Mouse (Mus musculus) right cerebral cortex, adult 2 months (tissue): Measurements from ENCODE around the gene Tmem213.
A peak's percentile ranks its signal among the peaks of the same experiment; 100 is the strongest.

Experiments
- DNase-seq, 2 experiments: peaks; one replicate each; pipeline ENCODE4 v3.0.0; 2021 to 2022; ENCODE audit warnings: low spot score in 2 of 2

Tmem213 gene

DNA sequence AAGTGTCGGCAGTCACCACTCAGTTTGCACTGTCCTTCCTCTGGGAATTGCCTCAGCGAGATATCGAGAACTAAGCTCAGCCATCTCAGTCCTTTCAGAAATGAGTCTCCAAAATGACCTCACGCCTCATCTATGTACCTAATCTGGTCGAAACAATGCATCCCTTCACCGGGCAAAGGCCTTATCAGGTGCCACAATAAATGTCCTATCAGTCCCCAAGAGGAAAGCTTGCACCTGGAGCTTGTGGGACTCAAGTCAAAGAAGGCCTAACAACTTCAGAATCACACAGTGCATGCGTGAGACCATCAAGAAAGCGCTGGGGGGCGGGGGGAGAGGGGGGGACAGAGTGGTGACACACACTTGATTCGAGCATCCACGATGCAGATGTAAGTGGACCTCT lies 43.2 kb downstream of the Tmem213 start:
- no peak for DNase-seq

DNA sequence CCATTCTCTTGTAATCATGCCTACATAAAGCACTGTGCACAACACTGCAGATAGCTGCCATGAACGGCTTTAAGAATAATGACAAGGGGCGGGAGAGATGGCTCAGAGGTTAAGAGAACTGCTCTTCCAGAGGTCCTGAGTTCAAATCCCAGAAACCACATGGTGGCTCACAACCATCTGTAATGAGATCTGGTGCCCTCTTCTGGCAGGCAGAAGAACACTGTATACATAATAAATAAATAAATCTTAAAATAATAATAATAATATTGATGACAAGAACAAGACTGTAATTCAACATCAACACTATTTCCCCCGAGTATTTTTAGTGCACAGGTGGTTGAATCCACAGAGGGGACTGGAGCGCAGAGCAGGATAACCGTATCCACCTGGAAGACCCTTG lies 47.1 kb downstream of the Tmem213 start:
- DNase-seq, result no peak

DNA sequence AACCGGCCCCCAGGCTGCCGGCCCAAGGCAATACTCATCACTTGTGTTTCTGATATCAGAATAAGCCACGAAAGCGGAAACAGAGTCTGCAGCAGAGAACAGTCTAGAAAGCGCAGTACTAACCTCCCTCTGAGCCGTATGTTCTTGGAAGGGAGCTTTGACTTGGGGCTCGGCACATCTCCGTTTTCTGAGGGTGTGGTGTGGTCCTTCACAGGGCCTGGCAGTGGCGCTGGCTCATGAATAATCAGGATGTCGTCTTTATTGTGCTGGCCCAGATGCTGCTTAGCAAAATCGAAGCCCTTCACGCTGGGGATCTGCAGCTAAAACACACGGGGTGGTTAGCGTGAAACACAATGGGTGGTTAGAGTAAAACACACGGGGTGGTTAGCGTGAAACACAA lies 48.9 kb downstream of the Tmem213 start:
- DNase-seq, result no peak

DNA sequence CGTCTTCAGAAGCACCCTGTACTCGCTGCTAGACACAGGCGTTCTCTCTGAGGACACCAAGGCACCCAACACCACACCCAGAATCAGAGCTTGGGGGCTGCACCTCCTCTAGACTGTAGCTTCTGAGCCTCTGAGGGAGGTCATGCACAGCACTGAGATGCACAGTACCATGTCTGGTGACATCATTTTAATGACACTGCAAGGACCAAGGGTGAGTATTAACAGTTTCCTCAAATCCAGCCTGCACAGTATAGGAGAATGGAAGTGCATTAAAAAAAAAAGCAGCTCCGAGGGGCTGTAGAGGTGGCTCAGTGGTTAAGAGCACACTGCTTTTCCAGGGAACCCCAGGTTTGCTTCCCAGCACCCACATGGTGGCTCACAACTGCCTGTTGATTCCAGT lies 50.5 kb downstream of the Tmem213 start:
- no peak for DNase-seq

DNA sequence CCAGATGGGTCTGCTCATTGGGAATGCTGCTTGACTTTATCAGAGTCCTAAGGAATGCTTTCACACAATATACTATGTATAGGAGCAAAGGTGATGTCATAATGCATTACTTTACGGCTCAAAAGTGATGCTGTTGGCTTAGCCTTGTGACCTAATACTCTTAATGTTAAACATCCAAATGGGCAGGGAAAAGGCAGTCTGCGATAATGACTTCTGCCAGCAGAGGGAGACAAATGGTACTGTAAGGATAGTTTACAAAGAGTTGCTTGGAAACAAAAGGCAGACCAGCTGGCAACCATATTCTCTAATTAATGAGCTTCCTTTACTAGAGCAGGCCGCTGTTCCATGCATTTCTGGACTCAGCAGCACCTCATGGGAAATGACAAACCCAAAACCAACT lies 51.0 kb downstream of the Tmem213 start:
- DNase-seq, result peak; percentile 92 to 94

DNA sequence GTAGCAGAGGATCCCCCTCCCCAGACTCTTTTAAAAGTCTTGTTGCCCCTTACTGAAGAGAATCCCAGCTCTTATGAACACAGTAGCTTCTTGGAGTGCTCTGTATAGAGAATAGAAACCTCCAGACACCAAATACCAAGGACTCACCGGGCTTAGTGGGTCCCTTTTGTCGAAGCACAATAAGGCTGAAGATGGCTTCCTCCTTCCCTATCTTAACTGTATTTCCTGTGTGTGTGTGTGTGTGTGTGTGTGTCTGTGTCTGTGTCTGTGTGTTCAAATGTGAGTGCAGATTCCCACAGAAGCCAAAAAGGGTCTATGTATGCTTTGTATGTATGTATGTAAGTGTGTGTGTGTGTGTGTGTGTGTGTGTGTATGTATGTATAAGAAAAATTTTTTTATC lies 51.5 kb downstream of the Tmem213 start:
- DNase-seq, result no peak

GRCm38 (mm10) chr6:38162825-38163504 lies 53.9 kb downstream of the Tmem213 start:
- no peak for DNase-seq

DNA sequence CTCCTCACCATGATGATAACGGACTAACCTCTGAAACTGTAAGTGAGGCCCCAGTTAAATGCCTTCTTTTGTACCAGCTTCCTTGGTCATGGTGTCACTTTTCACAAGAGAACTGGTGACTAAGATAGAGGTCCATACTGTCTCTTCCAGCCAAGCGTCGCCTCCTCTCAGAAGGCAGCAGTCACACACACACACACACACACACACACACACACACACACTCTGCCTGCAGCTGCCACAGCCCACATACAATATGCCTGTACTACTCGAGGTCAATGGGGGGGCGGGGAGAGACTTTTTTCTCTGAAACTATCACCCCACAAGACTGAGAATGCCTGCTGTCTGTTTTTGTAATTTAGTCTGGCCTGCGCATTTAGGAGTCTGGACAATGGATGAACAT lies 55.6 kb downstream of the Tmem213 start:
- peak; percentile 40 to 43 for DNase-seq

DNA sequence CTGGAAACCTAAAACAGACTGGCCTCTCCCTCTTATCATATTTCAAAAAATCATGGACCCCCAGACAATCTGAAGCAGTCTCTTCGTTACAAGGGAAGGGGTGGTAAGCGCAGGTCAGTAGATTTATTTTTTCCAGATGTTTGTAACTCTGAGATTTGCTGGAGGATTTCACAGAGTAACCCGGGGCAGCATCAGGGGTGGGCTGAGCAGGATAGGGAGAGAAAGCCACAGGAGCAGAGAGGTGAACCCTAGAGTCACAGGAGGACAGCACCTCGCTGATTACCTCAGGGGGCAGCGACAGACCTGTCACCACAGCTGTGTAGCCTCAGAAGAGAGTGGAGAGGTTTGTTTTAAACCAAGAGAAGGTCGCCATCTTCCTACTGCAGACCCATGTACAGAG lies 56.3 kb downstream of the Tmem213 start:
- DNase-seq, result no peak
